Mouse (Mus musculus): ENCODE measurements at regions not wholly inside any gene's neighbourhood (a gene's known extent, or its start where the extent isn't known, plus 50 kb on each side); places are given as distances from the start of the nearest gene placed in this dataset.
A peak's percentile ranks its signal among the peaks of the same experiment; 100 is the strongest.

GRCm38 (mm10) chr3:35314177-35314576 is 439.7 kb upstream of the Atp11b start:
- 93% methylated on average over 10 of the region's 10 CpGs for WGBS
- Histone ChIP-seq H3K27ac (ENCODE audit: control insufficient read depth, insufficient read depth, low read length) (no peak overlapping the region), H3K27me3 (ENCODE audit: control insufficient read depth, insufficient read depth, low read length) (no peaks in the 10 kb centered on the region), H3K4me1 (replicated peaks; ENCODE audit: control insufficient read depth, insufficient read depth, low read length) (peaks cover 28% of the 10 kb centered on the region), H3K36me3 (ENCODE audit: control insufficient read depth, insufficient read depth, low read length) (no peaks in the 10 kb centered on the region), H3K4me3 (ENCODE audit: control insufficient read depth, insufficient read depth, low read length) (no peak overlapping the region)
- TF ChIP-seq POLR2A (IDR thresholded peaks at IDR 0.05; ENCODE audit: control insufficient read depth, extremely low read depth, insufficient read depth, low read length, poor library complexity) (no peak), CTCF (IDR thresholded peaks at IDR 0.05; ENCODE audit: borderline replicate concordance, control insufficient read depth, extremely low read depth, insufficient read depth, low read length, poor library complexity) (no peak)
- no peak for DNase-seq

GRCm38 (mm10) chr3:35315162-35315561 is 438.7 kb upstream of the Atp11b start:
- TF ChIP-seq CTCF (IDR thresholded peaks at IDR 0.05; ENCODE audit: borderline replicate concordance, control insufficient read depth, extremely low read depth, insufficient read depth, low read length, poor library complexity) (no peak), POLR2A (IDR thresholded peaks at IDR 0.05; ENCODE audit: control insufficient read depth, extremely low read depth, insufficient read depth, low read length, poor library complexity) (no peak)
- Histone ChIP-seq H3K4me1 (replicated peaks; ENCODE audit: control insufficient read depth, insufficient read depth, low read length) (peaks cover 25% of the 10 kb centered on the region), H3K36me3 (ENCODE audit: control insufficient read depth, insufficient read depth, low read length) (no peaks in the 10 kb centered on the region), H3K27me3 (ENCODE audit: control insufficient read depth, insufficient read depth, low read length) (no peaks in the 10 kb centered on the region), H3K4me3 (ENCODE audit: control insufficient read depth, insufficient read depth, low read length) (no peak overlapping the region), H3K27ac (ENCODE audit: control insufficient read depth, insufficient read depth, low read length) (no peak overlapping the region)
- DNase-seq: no peak
- 91% methylated on average over 6 of the region's 6 CpGs for WGBS

- peak; percentile 47 for DNase-seq
- peak overlapping the region; percentile 98 for H3K27ac ChIP-seq (ENCODE audit: control insufficient read depth, insufficient read depth, low read length)
Measured at GRCm38 (mm10) chr3:35318348-35318747, 435.6 kb upstream of the Atp11b start.

GRCm38 (mm10) chr3:35320844-35321393 is 433.0 kb upstream of the Atp11b start:
- WGBS: 67% methylated on average over 7 of the region's 7 CpGs
- DNase-seq: no peak
- peaks cover 28% of the 10 kb centered on the region for H3K4me1 ChIP-seq (replicated peaks; ENCODE audit: control insufficient read depth, insufficient read depth, low read length)
- TF ChIP-seq POLR2A (IDR thresholded peaks at IDR 0.05; ENCODE audit: control insufficient read depth, extremely low read depth, insufficient read depth, low read length, poor library complexity): no peak
- no peak for TF ChIP-seq CTCF (IDR thresholded peaks at IDR 0.05; ENCODE audit: borderline replicate concordance, control insufficient read depth, extremely low read depth, insufficient read depth, low read length, poor library complexity)
- no peak overlapping the region for H3K4me3 ChIP-seq (ENCODE audit: control insufficient read depth, insufficient read depth, low read length)
- no peaks in the 10 kb centered on the region for H3K27me3 ChIP-seq (ENCODE audit: control insufficient read depth, insufficient read depth, low read length)
- no peaks in the 10 kb centered on the region for H3K36me3 ChIP-seq (ENCODE audit: control insufficient read depth, insufficient read depth, low read length)
- no peak overlapping the region for H3K27ac ChIP-seq (ENCODE audit: control insufficient read depth, insufficient read depth, low read length)

More at GRCm38 (mm10) chr3:35318348-35318747, 435.6 kb upstream of the Atp11b start:
- Histone ChIP-seq H3K27me3 (ENCODE audit: control insufficient read depth, insufficient read depth, low read length) (no peaks in the 10 kb centered on the region), H3K36me3 (ENCODE audit: control insufficient read depth, insufficient read depth, low read length) (no peaks in the 10 kb centered on the region), H3K4me1 (replicated peaks; ENCODE audit: control insufficient read depth, insufficient read depth, low read length) (peaks cover 33% of the 10 kb centered on the region), H3K4me3 (ENCODE audit: control insufficient read depth, insufficient read depth, low read length) (no peak overlapping the region)
- 8% methylated on average over 13 of the region's 13 CpGs for WGBS
- no peak for TF ChIP-seq POLR2A (IDR thresholded peaks at IDR 0.05; ENCODE audit: control insufficient read depth, extremely low read depth, insufficient read depth, low read length, poor library complexity)
- no peak for TF ChIP-seq CTCF (IDR thresholded peaks at IDR 0.05; ENCODE audit: borderline replicate concordance, control insufficient read depth, extremely low read depth, insufficient read depth, low read length, poor library complexity)

GRCm38 (mm10) chr3:35321991-35322390 is 431.9 kb upstream of the Atp11b start:
- no peak for TF ChIP-seq POLR2A (IDR thresholded peaks at IDR 0.05; ENCODE audit: control insufficient read depth, extremely low read depth, insufficient read depth, low read length, poor library complexity)
- TF ChIP-seq CTCF (IDR thresholded peaks at IDR 0.05; ENCODE audit: borderline replicate concordance, control insufficient read depth, extremely low read depth, insufficient read depth, low read length, poor library complexity): no peak
- Histone ChIP-seq H3K4me3 (ENCODE audit: control insufficient read depth, insufficient read depth, low read length) (no peak overlapping the region), H3K27me3 (ENCODE audit: control insufficient read depth, insufficient read depth, low read length) (no peaks in the 10 kb centered on the region), H3K36me3 (ENCODE audit: control insufficient read depth, insufficient read depth, low read length) (no peaks in the 10 kb centered on the region), H3K27ac (ENCODE audit: control insufficient read depth, insufficient read depth, low read length) (no peak overlapping the region), H3K4me1 (replicated peaks; ENCODE audit: control insufficient read depth, insufficient read depth, low read length) (peaks cover 20% of the 10 kb centered on the region)
- no peak for DNase-seq
- 75% methylated on average over 2 of the region's 2 CpGs for WGBS

- TF ChIP-seq CTCF (IDR thresholded peaks at IDR 0.05; ENCODE audit: borderline replicate concordance, control insufficient read depth, extremely low read depth, insufficient read depth, low read length, poor library complexity) (no peak), POLR2A (IDR thresholded peaks at IDR 0.05; ENCODE audit: control insufficient read depth, extremely low read depth, insufficient read depth, low read length, poor library complexity) (no peak)
- peaks cover 14% of the 10 kb centered on the region for H3K4me1 ChIP-seq (replicated peaks; ENCODE audit: control insufficient read depth, insufficient read depth, low read length)
- H3K27me3 ChIP-seq (ENCODE audit: control insufficient read depth, insufficient read depth, low read length): no peaks in the 10 kb centered on the region
- no peaks in the 10 kb centered on the region for H3K36me3 ChIP-seq (ENCODE audit: control insufficient read depth, insufficient read depth, low read length)
- no peak overlapping the region for H3K27ac ChIP-seq (ENCODE audit: control insufficient read depth, insufficient read depth, low read length)
- 97% methylated on average over 4 of the region's 4 CpGs for WGBS
- DNase-seq: no peak
- H3K4me3 ChIP-seq (ENCODE audit: control insufficient read depth, insufficient read depth, low read length): no peak overlapping the region
Measured at GRCm38 (mm10) chr3:35322899-35323298, 431.0 kb upstream of the Atp11b start.
